Comparison of ENCODE assay signal across 12 mouse cellular contexts in genomic region chr14:23051441-23051840, GRCm38 (mm10).
"Had no signal": no experiment of that assay in that cellular context is flagged by ENCODE, and none has a peak within 500 bp of the region (broad histone marks: within the 10 kb centered on the region; RNA-seq: fewer than 3 reads in every experiment).

No protein-coding gene starts in this region.

- H3K4me3 ChIP-seq: left cerebral cortex, adult 2 months; limb, embryonic 10.5 days; liver, embryonic 12.5 days; midbrain, embryonic 10.5 days; neural tube, embryonic 12.5 days had no signal

- H3K27ac ChIP-seq: left cerebral cortex, adult 2 months; limb, embryonic 10.5 days; liver, embryonic 12.5 days; midbrain, embryonic 10.5 days; neural tube, embryonic 12.5 days had no signal

- DNase-seq: kidney, postnatal 10 days; lung, embryonic 14.5 days; lung, postnatal 10 days; lung, postnatal 4 days; midbrain, embryonic 14.5 days; retina, postnatal 1 day; right cerebral cortex, postnatal 4 days had no signal

- ATAC-seq: liver, embryonic 12.5 days had no signal
